Mouse (Mus musculus) stomach, embryonic 16.5 days (tissue): ENCODE measurements at regions not wholly inside any gene's neighbourhood (a gene's known extent, or its start where the extent isn't known, plus 50 kb on each side); places are given as distances from the start of the nearest gene placed in this dataset.

Source experiments
- ATAC-seq: fragments of 200-750 bp; cut with Nextera tagmentation; 2 replicates; pipeline ENCODE4 v1.8.0; 2017; ENCODE audit warnings: moderate number of reproducible peaks, moderate TSS enrichment; ENCODE audit not compliant: insufficient read depth, low FRiP score
- H3K27ac ChIP-seq: fragments of 300-500 bp; sonication (generic); 2 replicates; pipeline ENCODE4 v1.5.1; 2014; ENCODE audit warnings: low read length
- H3K27me3 ChIP-seq: fragments of 300-500 bp; sonication (generic); 2 replicates; pipeline ENCODE4 v1.6.1; 2014; ENCODE audit warnings: low read length, control low read depth, mixed read lengths; ENCODE audit not compliant: control insufficient read depth, insufficient read depth
- H3K36me3 ChIP-seq: fragments of 300-500 bp; sonication (generic); 2 replicates; pipeline ENCODE4 v1.6.1; 2014; ENCODE audit warnings: low read length; ENCODE audit not compliant: control insufficient read depth, insufficient read depth
- H3K4me1 ChIP-seq: fragments of 300-500 bp; sonication (generic); 2 replicates; pipeline ENCODE4 v1.6.1; 2014; ENCODE audit warnings: low read length, control low read depth, mixed read lengths; ENCODE audit not compliant: control insufficient read depth, insufficient read depth
- H3K4me2 ChIP-seq: fragments of 300-500 bp; sonication (generic); 2 replicates; pipeline ENCODE4 v1.6.1; 2014; ENCODE audit warnings: low read depth, low read length, mixed read lengths
- H3K4me3 ChIP-seq: fragments of 300-500 bp; sonication (generic); replicated peaks from 2 replicates; pipeline ENCODE4 v1.5.1; 2014; ENCODE audit warnings: mild to moderate bottlenecking, low read length
- H3K9ac ChIP-seq: fragments of 300-500 bp; sonication (generic); 2 replicates; pipeline ENCODE4 v1.6.1; 2014; ENCODE audit warnings: low read length
- H3K9me3 ChIP-seq: fragments of 300-500 bp; sonication (generic); replicated peaks from 2 replicates; pipeline ENCODE4 v1.6.1; 2016; ENCODE audit warnings: low read length, control low read depth; ENCODE audit not compliant: control insufficient read depth
- WGBS: fragments of 180-500 bp; shearing (Covaris S2); extraction: QIAGEN DNeasy Blood & Tissue Kit; methylation state at CpG from one replicate; pipeline ENCODE4 v1.1.7; 2014; 5-methylcytosine and 5-hydroxymethylcytosine counted together

GRCm38 (mm10) chr14:24751227-24751626 lies 264.3 kb downstream of the Rps24 start:
- ATAC-seq = no peak
- H3K4me1 ChIP-seq = peaks cover 15% of the 10 kb centered on the region; the same call in 1 of the 2 replicates

GRCm38 (mm10) chr14:24754753-24755152 lies 267.8 kb downstream of the Rps24 start:
- H3K27me3 ChIP-seq = no peaks in the 10 kb centered on the region
- no peak for ATAC-seq
- 48% methylated on average over 1 of the region's 1 CpGs for WGBS

More at GRCm38 (mm10) chr14:24751227-24751626, 264.3 kb downstream of the Rps24 start:
- H3K27ac ChIP-seq = no peak overlapping the region
- no peak overlapping the region for H3K9ac ChIP-seq
- H3K9me3 ChIP-seq = no peaks in the 10 kb centered on the region
- no peaks in the 10 kb centered on the region for H3K36me3 ChIP-seq
- H3K27me3 ChIP-seq = no peaks in the 10 kb centered on the region
- no peak overlapping the region for H3K4me2 ChIP-seq
- H3K4me3 ChIP-seq = no peak overlapping the region
- WGBS = 85% methylated on average over 8 of the region's 8 CpGs

GRCm38 (mm10) chr14:24755426-24756117 lies 268.6 kb downstream of the Rps24 start:
- no peak overlapping the region for H3K9ac ChIP-seq
- H3K4me3 ChIP-seq = no peak overlapping the region
- WGBS = 85% methylated on average over 12 of the region's 12 CpGs
- no peak overlapping the region for H3K27ac ChIP-seq
- no peaks in the 10 kb centered on the region for H3K9me3 ChIP-seq
- H3K27me3 ChIP-seq = no peaks in the 10 kb centered on the region
- H3K36me3 ChIP-seq = no peaks in the 10 kb centered on the region
- H3K4me1 ChIP-seq = no peaks in the 10 kb centered on the region; the same call in 1 of the 2 replicates
- H3K4me2 ChIP-seq = no peak overlapping the region
- ATAC-seq = no peak

More at GRCm38 (mm10) chr14:24754753-24755152, 267.8 kb downstream of the Rps24 start:
- H3K9ac ChIP-seq = no peak overlapping the region
- no peak overlapping the region for H3K27ac ChIP-seq
- no peak overlapping the region for H3K4me2 ChIP-seq
- H3K4me3 ChIP-seq = no peak overlapping the region
- H3K4me1 ChIP-seq = no peaks in the 10 kb centered on the region; the same call in 1 of the 2 replicates
- H3K9me3 ChIP-seq = no peaks in the 10 kb centered on the region
- no peaks in the 10 kb centered on the region for H3K36me3 ChIP-seq

GRCm38 (mm10) chr14:24757302-24757701 lies 270.4 kb downstream of the Rps24 start:
- no peak overlapping the region for H3K9ac ChIP-seq
- H3K27me3 ChIP-seq = no peaks in the 10 kb centered on the region
- WGBS = 57% methylated on average over 1 of the region's 1 CpGs
- H3K27ac ChIP-seq = no peak overlapping the region
- no peak for ATAC-seq
- H3K36me3 ChIP-seq = no peaks in the 10 kb centered on the region
- H3K4me1 ChIP-seq = no peaks in the 10 kb centered on the region; the same call in 1 of the 2 replicates
- no peak overlapping the region for H3K4me3 ChIP-seq
- no peak overlapping the region for H3K4me2 ChIP-seq
- no peaks in the 10 kb centered on the region for H3K9me3 ChIP-seq

GRCm38 (mm10) chr14:24757843-24758242 lies 270.9 kb downstream of the Rps24 start:
- WGBS = 55% methylated on average over 1 of the region's 1 CpGs
- ATAC-seq = no peak; the same call in 1 of the 2 replicates

GRCm38 (mm10) chr14:24760926-24761325 lies 274.0 kb downstream of the Rps24 start:
- H3K4me2 ChIP-seq = no peak overlapping the region
- no peak overlapping the region for H3K4me3 ChIP-seq
- H3K27ac ChIP-seq = no peak overlapping the region
- H3K4me1 ChIP-seq = peaks cover 4% of the 10 kb centered on the region; the same call in 1 of the 2 replicates
- H3K27me3 ChIP-seq = no peaks in the 10 kb centered on the region
- H3K9me3 ChIP-seq = no peaks in the 10 kb centered on the region
- ATAC-seq = no peak
- no peak overlapping the region for H3K9ac ChIP-seq
- H3K36me3 ChIP-seq = no peaks in the 10 kb centered on the region
- WGBS = 68% methylated on average over 1 of the region's 1 CpGs

More at GRCm38 (mm10) chr14:24757843-24758242, 270.9 kb downstream of the Rps24 start:
- Histone ChIP-seq H3K27ac (no peak overlapping the region), H3K4me2 (no peak overlapping the region), H3K4me1 (no peaks in the 10 kb centered on the region; the same call in 1 of the 2 replicates), H3K9me3 (no peaks in the 10 kb centered on the region), H3K27me3 (no peaks in the 10 kb centered on the region), H3K4me3 (no peak overlapping the region), H3K9ac (no peak overlapping the region), H3K36me3 (no peaks in the 10 kb centered on the region)

GRCm38 (mm10) chr14:24762468-24763274 lies 275.7 kb downstream of the Rps24 start:
- Histone ChIP-seq H3K4me1 (peaks cover 4% of the 10 kb centered on the region; the same call in 1 of the 2 replicates), H3K27me3 (no peaks in the 10 kb centered on the region), H3K4me3 (no peak overlapping the region), H3K4me2 (no peak overlapping the region), H3K27ac (no peak overlapping the region), H3K36me3 (no peaks in the 10 kb centered on the region), H3K9ac (no peak overlapping the region), H3K9me3 (no peaks in the 10 kb centered on the region)
- 13% methylated on average over 7 of the region's 7 CpGs for WGBS
- no peak for ATAC-seq

- Histone ChIP-seq H3K4me3 (no peak overlapping the region), H3K27ac (no peak overlapping the region), H3K9me3 (no peaks in the 10 kb centered on the region), H3K27me3 (no peaks in the 10 kb centered on the region), H3K36me3 (no peaks in the 10 kb centered on the region), H3K4me1 (0 out of 2 replicates have a peak, but pooled peaks cover 4% of the 10 kb centered on the region), H3K9ac (no peak overlapping the region), H3K4me2 (no peak overlapping the region)
- no peak for ATAC-seq
- WGBS = 48% methylated on average over 9 of the region's 9 CpGs
Observed at GRCm38 (mm10) chr14:24763275-24763812, 276.4 kb downstream of the Rps24 start.

- H3K4me2 ChIP-seq = no peak overlapping the region
- no peak for ATAC-seq
- H3K9ac ChIP-seq = no peak overlapping the region
- H3K4me3 ChIP-seq = no peak overlapping the region
- H3K4me1 ChIP-seq = 0 out of 2 replicates have a peak, but pooled peaks cover 4% of the 10 kb centered on the region
- no peaks in the 10 kb centered on the region for H3K36me3 ChIP-seq
- H3K27me3 ChIP-seq = no peaks in the 10 kb centered on the region
- H3K27ac ChIP-seq = no peak overlapping the region
- WGBS = 45% methylated on average over 7 of the region's 7 CpGs
- no peaks in the 10 kb centered on the region for H3K9me3 ChIP-seq
Observed at GRCm38 (mm10) chr14:24763845-24764244, 276.9 kb downstream of the Rps24 start.
